Mouse (Mus musculus) layer of hippocampus, postnatal 10 days (tissue): ENCODE measurements around the gene Eme2. TPM values are rescaled to one million over a fixed set of nuclear protein-coding genes. Genes with fewer than 3 reads are reported as not detected.

ENCODE experiments used
- DNase-seq, 2 experiments: peaks; one replicate each; pipeline ENCODE4 v3.0.0; 2021; ENCODE audit warnings: low spot score in 2 of 2
- total RNA-seq, 2 experiments: library from RNA; stranded (reverse); gene quantifications; 2 replicates each; pipeline ENCODE4 v1.2.3; 2021

Eme2 gene
- total RNA-seq, 2 experiments from 2014 or later = 61.6 to 62.1 TPM

- no peak for DNase-seq
Observed at GRCm38 (mm10) chr17:24877336-24878116, 17.4 kb downstream of the Eme2 start.

GRCm38 (mm10) chr17:24874989-24875388 is 19.9 kb downstream of the Eme2 start:
- no peak for DNase-seq

DNA sequence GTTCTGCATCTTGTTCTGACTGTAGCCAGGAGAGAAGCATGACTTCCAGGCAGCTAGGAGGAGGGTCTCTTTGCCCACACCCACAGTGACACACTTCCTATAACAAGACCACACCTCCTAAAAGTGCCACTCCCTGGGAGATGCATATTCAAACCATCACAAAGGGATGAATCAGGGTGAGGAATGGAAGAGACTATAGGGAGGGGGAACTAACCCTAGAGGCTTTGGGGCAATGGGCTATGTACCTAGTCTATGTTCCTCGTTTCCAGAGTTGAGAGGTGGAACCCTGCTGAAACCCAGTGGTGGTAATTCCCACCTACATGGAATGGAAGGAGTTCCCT is 20.5 kb downstream of the Eme2 start:
- no peak for DNase-seq

GRCm38 (mm10) chr17:24873695-24874404 is 21.0 kb downstream of the Eme2 start:
- no peak for DNase-seq

- no peak for DNase-seq
Observed at GRCm38 (mm10) chr17:24867914-24868313, 27.0 kb downstream of the Eme2 start.

DNA sequence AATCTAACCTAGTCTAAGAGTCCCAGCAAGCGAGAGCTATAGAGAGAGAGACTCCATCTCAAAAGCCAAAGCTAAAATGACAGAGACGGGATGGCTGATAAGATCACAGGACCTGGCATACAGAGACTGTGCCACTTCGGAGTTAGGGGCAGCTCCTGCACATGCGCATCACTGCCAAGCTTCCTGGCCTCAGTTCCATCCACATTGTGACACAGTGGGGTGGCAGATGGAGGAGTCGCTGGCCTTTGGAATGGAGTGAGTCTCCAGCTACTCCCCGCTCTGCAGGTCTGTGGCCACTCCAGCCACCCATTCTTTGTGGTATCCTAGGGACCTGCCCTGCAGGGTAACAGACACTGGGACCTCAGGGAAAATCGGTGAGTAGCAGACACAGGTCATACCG is 29.1 kb downstream of the Eme2 start, which contains the start of gene Igfals:
Gene Igfals (plus strand): TSS at position 222 of the 400 bp plus-strand sequence.
- no peak for DNase-seq

DNA sequence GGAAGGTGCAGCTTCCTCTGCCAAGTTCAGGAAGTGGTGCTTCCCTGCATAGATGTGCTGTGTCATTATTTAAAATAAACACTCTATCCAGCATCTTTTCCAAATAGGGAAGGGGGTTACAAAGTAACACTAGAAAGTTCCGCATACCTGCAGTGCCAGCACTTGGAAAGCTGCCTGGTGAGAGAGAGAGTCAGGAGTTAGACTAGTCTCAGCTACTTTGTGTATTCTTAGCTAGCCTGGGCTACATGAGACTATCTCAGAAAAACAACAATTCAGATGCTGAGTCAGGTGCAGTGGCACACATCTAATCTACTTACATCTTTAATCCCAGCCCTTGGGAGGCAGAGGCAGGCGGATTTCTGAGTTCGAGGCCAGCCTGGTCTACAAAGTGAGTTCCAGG is 33.1 kb downstream of the Eme2 start:
- DNase-seq = no peak

GRCm38 (mm10) chr17:24860076-24860475 is 34.8 kb downstream of the Eme2 start:
- DNase-seq = no peak

GRCm38 (mm10) chr17:24858967-24859366 is 35.9 kb downstream of the Eme2 start:
- DNase-seq = peak; percentile 54 to 63

- DNase-seq = no peak
Observed at GRCm38 (mm10) chr17:24857831-24858470, 36.9 kb downstream of the Eme2 start.

DNA sequence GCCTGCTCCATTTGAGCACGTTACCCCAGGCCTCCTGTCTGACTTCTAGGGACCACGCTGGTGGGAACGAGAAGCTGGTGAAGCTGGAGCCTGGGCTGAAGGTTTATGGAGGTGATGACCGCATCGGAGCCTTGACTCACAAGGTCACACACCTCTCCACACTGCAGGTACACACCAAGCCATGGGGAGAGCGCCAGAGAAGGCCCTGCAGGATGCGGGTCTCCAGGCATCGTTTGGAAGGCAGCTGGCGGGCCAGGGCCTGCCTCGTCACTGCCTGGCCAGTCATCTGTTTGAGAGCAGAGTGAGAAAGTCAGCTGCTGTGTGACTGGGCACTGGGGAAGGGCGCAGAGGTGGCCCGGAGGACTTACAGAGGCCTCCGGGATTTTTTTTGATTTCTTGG is 38.3 kb downstream of the Eme2 start:
- DNase-seq = no peak

- no peak for DNase-seq
Observed at GRCm38 (mm10) chr17:24855838-24856464, 38.9 kb downstream of the Eme2 start.

DNA sequence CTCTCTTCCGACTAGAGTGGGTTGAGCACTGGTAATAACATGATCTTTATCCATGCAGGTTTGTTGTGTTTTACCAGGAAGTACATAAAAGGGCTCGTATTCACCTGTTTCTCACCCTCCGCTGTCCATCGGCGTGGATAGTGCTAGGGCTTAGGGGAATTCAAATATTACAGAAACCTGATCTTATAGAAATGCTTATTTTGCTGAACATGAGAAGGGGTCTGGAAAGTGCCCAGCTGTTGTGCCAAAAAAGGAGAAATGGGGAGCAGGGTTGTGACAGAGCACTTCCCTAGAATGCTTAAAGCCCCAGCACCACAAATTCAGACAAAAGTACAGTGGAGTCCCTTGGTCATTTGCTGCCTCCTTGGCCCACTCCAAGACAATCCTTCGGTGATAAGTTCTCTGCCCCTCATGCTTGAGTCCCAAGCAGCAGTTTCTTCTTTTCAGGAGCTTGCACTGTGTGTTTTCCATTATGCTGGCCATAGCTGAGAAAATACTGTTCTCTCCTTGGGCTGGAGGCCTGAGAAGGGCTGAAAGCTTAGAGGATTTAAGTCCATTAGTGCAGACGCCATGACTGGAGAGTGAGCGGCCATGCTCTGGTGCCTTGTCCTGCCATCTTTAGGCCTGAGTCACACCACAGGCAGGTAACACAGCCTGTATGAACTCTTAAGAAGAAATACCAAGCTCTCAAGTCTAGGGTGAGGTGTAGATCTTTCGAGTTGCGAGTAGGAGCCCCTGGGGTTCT is 43.3 kb downstream of the Eme2 start:
- no peak for DNase-seq

DNA sequence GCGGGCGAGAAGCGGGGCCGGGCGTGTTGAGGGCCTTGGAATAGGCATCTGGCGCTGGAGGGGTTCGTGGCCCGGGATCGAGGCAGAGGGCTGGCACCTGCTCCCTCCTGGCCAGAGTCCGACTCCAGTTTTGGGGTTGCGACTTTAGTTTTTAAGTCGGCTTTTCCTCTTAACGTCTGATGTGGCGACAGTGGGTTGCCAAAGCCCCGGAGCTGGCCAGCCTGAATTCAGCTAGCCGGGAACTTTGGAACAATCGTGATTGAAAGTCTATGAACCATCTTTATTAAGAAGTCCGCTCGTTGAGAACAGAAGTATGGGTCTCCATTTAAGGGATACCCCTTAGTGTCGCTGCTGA is 44.1 kb downstream of the Eme2 start:
- DNase-seq = no peak

DNA sequence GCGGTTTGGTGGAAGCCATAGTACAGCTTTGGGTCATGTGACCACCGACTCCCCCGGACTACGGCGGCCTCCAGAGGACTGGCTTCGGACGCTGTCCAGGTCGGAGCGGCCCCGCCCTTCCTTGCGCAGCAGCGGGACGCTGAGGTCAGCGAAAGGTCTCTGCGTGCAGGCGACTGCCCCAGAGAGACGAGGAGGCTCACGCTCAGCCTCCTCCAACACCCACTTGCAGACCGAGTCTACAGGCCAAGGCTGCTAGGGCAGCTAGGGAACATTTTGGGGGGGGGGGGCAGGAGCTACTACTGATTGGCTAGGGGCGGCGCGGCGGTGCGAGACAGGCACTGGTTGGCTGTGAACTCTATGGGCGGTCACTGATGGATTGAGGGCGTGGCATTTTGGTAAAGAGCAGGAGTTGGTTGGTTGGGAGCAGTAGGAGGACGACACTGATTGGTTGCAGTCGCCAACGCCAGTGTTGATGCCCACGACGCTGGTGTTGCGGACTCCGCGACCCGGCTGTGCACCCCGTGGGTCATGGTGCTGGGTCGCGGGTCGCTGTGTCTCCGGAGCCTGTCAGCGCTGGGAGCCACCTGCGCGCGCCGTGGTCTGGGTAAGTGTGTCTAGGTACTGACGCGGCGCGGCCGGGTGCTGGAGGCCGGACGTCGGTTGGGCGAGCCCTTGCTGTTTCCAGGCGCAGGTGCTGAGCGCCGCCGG is 44.7 kb downstream of the Eme2 start, which contains the start of gene Fahd1:
Gene Fahd1 (minus strand): TSS at position 300 of the 708 bp plus-strand sequence.
- DNase-seq = peak; percentile 92 to 93

DNA sequence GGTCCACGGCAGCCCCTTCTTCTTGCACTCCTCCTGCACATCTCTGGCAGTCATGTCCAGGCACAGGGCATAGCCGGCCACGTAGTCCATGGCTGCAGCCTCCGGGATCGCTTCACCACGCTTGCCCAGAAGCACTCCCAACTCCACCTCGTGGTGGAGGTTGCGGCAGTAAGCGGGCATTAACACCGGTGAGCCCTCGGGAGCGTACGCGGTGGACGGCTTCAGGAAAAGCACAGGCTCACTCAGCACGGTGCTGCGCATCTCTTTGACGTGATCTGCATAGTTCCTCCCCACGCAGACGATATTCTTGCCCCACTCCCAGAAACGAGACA is 45.2 kb downstream of the Eme2 start:
- DNase-seq = no peak

- no peak for DNase-seq
Observed at GRCm38 (mm10) chr17:24848600-24849031, 46.3 kb downstream of the Eme2 start.

- no peak for DNase-seq
Observed at GRCm38 (mm10) chr17:24847386-24847785, 47.5 kb downstream of the Eme2 start.

GRCm38 (mm10) chr17:24844525-24844924 is 50.4 kb downstream of the Eme2 start:
- DNase-seq = no peak

GRCm38 (mm10) chr17:24842631-24843030 is 52.3 kb downstream of the Eme2 start:
- no peak for DNase-seq
